Mouse (Mus musculus) ES-Bruce4 (cell line): ENCODE results near the gene Xxylt1.

Source experiments
- CTCF ChIP-seq: IDR thresholded peaks from one replicate; pipeline ENCODE4 v1.8.1; 2011; ENCODE audit warnings: low read depth, low read length
- EP300 ChIP-seq: IDR thresholded peaks from 2 replicates; pipeline ENCODE4 v1.6.1; 2011; ENCODE audit warnings: low read depth, low read length; ENCODE audit not compliant: insufficient read depth
- POLR2A ChIP-seq: IDR thresholded peaks from one replicate; pipeline ENCODE4 v1.8.1; 2011; ENCODE audit warnings: low read length; ENCODE audit not compliant: insufficient read depth

DNA sequence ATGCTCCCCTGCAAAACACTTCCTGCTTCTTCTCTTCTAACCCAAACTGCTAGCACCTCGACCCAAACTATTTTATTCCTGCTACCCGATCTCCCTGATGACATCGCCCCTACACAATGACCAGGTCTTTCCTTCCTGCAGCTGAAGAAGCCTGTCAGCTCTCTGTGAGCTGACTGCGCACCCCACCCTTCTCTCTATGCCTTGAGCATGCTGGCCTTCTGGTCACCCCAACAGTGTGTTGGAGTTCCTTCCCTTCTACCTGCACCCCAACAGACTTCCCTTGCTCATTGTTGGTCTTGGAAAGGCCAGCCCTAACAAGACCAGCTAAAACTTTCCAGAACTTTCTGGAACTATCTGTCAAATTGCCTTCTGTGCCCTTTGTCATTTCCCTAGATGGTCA is 137.3 kb downstream of the Xxylt1 start:
- TF ChIP-seq CTCF (no peak), POLR2A (no peak), EP300 (no peak)
